Mouse (Mus musculus) right cerebral cortex, postnatal 4 days (tissue): Measurements from ENCODE around the gene R3hdm4.

ENCODE experiments used
- DNase-seq: peaks from one replicate; pipeline ENCODE4 v3.0.0-alpha.2; 2022

The R3hdm4 gene

DNA sequence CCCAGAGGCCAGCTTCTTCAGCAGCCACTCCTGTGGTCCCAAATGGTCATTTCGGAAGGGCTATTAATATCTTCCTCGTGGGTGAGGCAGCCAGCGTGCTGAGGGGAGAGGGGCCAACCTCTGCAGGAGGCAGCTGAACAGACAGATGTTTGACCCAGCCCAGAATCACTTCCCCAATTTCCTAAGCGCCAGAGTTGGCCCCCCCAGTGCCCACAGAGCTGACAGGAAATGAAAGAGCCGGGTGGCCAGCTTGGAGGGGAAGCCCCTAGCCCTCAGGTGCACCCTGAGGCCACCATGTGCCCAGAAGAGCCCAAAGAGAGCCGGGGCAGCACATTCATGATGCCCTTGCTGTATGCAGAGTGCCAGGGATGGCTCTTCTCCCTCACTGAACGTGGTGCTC lies 19.7 kb upstream of the R3hdm4 start:
- DNase-seq, result no peak

- DNase-seq, result no peak
These were observed 16.9 kb upstream of the R3hdm4 start for GRCm38 (mm10) chr10:79937775-79938526.

DNA sequence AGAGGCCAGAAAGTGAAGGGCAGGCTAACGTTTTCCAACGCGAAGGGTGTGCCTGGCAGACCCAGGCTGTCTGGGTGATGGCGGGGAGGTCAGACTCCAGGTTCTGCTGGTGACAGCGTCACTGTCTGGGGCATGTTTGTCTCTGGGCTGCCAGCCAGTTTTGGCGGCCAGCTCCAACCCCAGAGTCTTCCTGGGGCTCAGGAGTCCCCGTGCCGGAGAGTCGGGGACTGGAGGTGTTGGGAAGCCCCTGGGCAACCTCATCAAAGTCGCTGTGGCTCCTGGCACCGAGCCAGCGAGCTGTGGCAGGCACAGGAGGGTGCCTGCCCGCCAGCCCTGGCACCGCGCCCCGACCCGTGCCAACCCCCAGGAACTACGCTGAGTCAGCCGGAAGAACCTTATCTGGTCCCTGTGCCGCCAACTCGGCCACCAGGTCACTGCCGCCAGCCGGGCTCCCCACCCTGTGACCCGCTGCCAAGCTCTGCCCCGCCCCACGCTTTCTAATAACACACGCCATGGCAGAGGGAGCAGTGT lies 16.0 kb upstream of the R3hdm4 start:
- DNase-seq, result no peak

DNA sequence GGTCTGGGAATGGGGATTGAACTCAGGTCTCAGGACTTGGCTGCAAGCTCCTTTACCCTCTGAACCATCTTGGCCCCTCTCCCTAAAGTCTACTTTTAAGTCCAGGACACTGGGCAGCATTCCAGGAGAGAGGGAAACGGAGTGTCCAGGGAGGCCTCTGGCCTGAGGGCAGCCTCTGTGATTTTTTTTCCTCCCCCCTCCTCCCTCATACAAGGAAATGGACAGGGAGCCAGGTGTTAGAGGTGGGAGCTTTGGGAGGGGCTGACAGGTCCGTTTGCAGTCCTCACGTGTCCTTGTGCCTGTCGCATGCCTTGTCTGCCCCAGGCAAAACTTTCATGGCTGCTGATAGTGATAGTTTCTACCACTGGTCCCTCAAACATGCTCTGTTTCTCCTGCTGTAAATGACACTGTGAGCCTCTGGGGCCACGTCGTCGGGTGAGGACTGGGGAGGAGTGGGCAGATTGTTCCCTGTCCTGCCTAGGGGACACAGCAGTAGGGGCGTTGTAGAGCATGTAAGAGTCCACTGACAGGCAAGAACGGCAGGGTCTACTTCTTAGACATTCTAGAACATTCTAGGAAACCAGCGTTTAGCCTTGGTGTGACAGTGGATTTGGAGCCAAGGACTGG lies 15.4 kb upstream of the R3hdm4 start:
- DNase-seq, result no peak

DNA sequence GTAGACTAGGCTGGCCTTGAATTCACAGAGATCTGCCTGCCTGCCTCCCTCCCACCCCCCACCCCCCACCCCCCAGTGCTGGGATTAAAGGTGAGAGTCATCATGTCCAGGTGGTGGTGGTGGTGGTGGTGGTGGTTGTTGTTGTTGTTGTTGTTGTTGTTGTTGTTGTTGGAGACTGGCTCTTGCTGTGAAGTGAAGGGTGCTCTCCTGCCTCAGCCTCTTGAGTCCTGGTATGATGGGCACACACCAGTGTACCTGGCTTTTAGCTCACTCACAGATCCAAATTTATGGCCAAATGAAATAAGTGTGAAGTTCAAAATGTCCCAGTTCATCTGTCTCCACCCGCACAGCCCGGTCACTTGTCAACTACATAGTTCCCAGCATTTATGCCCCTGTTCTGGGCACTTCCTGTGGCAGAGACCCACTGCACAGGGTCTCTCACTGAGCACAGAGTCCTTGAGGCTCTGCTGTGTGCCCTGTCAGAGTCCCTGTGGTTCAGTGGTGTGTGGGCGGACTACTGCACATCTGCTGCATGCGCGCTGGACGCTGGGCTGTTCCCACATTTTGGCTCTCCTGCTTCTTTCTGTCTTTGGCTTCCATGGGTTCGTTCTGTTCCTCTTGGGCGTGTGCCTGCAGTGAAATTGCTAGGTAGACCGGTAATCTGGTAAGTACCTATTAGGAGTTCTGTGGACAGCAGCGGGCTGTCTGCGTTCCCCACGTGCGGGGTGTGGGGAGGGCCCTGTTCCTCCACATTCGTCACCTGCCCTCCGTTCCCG lies 14.0 kb upstream of the R3hdm4 start:
- DNase-seq, result no peak

DNA sequence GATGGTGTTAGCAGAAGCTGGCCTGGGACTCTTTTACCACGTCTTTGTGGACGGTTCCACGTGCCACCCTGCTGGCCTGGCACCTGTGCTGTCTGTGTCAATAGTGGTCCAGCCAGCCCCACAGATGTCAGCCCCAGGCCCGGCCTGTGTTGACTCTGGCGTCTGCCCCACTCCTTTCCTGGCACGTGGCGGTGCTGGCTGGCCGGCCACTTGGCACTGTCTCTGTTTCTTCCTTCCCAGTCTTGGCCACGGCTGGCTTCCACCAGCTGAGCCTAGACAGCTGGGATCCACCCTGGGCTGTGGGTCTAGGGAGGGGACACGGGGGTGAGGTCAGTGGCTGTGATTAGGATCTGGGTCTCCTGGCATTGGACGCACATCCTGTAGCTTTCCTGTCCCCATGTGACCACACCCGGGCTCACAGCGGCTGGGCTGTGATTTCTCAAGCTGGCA lies 13.3 kb upstream of the R3hdm4 start:
- peak; percentile 67 for DNase-seq

- DNase-seq, result no peak
These were observed 12.9 kb upstream of the R3hdm4 start for GRCm38 (mm10) chr10:79933861-79934260.

- DNase-seq, result no peak
These were observed 12.2 kb upstream of the R3hdm4 start for GRCm38 (mm10) chr10:79933145-79933679.

DNA sequence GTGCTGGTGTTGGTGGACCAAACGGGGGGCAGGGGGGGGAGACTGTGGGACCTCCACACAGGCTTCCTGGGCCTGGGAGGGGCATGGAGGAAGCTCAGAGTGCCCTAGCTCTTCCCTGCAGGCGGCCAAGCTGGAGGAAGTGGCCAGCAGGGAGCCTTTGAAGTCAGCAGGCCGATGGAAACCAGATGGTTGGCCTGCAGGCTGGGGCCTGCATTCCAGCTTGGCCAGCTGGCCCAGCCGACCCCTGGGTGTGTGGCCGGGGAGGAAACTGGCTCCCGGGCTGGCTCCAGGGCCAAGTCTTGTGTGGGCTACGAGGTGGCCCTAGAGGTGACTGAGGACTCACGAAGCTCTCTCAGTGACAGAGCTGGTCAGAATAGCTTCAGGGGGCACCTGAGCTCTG lies 11.7 kb upstream of the R3hdm4 start:
- DNase-seq, result peak; percentile 35

DNA sequence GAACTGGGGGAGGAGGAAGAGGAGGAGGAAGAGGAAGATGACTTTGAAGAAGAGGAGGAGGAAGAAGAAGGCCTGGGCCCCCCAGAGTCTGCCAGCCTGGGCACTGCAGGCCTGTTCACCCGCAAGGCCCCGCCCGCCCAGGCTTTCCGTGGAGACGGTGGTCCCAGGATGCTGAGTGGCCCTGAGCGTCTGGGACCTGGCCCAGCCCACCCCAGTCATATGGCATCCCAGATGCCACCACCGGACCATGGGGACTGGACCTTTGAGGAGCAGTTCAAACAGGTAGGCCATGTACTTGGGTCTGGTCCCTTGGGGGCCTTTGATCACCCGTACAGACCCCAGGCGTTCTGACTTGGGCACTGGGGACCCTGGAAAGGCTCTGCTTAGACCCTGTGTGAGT lies 10.8 kb upstream of the R3hdm4 start:
- no peak for DNase-seq

- DNase-seq, result no peak
These were observed 9.8 kb upstream of the R3hdm4 start for GRCm38 (mm10) chr10:79930826-79931186.

DNA sequence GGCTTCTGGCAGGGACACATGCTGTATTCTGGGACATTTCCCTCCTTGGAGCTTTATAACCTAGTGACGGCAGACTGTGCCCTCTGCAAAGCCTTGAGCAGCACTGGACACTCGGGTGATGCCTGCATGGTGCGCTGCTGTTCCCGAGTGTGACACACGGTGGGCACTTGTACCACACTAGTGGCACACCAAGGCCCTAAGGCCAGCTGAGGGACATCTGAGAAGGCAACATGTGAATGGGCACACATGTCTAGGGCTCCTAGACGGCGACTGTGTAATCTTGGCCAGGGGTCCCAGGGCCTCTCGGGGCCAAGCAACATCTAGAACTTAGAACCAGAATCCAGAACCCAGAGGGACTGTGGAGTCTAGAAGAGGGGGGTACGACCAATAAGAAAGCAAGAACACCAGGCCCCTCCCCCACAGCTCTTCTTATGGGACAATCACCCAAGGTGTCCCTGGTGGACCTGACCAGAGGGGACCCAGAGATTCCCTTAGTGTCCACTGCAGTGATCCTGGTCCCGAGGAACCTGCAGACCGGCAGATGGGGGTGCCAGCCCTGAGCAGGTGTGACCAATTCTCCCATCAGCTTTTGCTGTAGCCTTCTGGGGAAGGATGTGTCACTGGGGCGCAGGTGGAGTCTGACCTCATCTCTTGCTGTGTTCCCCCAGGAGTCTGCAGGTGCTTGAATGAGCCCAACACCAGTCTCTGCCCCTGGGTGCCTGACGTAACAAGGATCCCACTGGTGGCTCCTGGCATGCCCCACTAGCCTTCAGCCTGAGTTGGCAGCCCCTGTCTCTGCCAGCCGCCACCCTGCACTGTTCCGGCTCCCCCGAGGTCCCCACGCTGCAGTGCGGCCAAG lies 9.2 kb upstream of the R3hdm4 start:
- DNase-seq, result no peak

- no peak for DNase-seq
These were observed 8.1 kb upstream of the R3hdm4 start for GRCm38 (mm10) chr10:79928907-79929701.

DNA sequence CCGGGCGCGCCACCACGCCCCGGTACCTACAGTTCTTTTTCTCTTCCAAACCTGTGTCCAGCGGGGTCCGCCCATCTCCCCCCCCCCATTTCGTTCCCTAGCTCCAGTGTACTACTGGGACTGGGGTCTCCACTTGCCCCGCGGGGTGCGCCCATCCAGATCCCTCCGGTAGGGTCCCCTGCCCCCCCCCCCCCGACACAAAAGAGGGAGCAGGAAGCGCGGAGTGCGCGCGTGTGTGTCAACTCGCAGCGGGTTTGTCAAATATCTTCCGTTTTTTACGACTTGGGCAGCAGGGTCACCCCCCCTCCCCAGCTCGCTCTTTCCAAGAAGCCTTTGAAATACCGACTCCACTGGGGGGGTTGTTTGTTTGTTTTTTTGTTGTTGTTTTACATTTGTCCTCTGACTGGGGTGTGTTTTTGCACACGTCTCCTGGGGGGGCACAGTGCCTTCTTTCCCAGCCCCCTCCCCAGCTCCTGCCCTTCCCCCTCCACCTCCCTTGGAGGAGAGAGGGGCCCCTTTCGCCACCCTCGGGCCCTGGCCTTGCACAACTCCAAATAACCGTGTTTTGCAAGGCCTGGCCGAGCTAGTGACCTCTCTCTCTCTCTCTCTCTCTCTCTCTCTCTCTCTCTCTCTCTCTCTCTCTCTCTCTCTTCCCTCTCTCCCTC lies 7.2 kb upstream of the R3hdm4 start:
- no peak for DNase-seq

DNA sequence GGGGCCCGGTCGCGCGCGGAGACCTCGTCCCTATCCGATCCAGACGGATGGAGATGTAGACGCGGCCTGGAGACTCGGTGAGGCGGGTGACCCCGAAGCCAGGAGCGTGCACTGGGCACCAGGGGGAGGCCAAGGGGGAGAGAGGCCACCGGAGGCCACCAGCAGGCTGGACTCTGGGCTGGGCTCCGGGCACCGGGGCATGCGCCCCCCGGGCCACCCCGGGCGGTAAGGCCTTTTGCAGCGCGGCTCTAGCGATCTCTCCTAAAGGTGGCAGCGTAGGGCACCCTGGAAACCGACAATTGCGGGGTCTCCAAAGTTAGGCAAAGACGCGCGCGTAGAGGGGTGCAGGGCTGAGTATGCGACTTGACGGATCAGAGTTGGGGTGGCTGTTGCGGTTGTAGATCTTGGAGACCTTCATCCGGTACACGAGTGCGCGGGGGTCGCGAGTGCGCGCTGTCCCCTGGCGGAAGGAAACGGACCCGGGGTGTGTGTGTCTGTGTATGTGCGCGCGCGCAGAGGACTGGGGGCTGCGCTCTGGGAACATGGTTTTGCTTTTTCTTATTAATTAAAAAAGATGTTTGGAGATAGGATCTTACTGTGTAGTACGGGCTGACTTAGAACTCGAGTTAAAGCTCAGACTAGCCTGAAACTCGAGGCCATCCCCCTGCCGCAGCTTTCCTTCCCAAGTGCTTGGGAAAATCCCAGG lies 6.5 kb upstream of the R3hdm4 start:
- peak; percentile 53 for DNase-seq

- peak; percentile 77 for DNase-seq
These were observed 5.7 kb upstream of the R3hdm4 start, which contains the start of gene Arid3a for GRCm38 (mm10) chr10:79926491-79927323. Gene Arid3a, plus strand, starts transcription at chr10:79927043.

GRCm38 (mm10) chr10:79925785-79926490 lies 4.9 kb upstream of the R3hdm4 start:
- no peak for DNase-seq

DNA sequence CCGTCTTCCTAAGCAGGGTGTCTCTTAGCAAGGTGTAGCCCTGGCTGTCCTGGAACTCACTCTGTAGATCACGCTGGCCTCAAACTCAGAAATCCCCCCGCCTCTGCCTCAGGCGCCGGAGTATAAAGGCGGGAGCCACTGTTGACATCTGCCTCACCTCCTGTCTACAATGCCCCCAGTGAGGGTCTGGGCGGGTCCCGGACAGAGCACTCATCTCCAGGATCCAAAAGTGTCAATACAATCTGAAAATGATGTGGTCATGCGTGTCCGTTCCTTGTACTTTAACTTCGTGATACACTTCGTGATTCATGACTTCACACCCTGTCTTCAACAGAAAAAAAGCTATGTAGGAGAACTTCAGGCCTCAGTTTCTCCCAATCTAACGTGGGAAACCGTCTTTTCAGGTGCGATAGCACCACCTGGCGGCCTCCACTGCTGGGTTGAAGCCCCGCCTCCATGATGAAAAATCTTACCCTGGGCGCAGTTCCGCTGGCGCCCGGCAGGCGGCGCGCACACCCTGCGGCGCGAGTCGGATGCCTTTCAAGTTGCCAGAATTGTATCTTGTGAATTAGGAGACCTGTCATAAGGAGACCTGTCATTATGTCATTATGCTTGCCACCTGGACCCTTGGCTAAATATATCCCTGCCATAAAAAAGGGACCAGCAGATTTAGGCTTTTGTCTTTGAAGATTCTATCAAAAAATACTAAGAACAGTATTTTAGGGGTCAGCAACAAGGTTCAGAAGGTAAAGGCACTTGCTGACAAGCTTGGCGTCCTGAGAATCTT lies 4.2 kb upstream of the R3hdm4 start:
- peak; percentile 98 for DNase-seq
